Mouse (Mus musculus) stomach, postnatal 0 days (tissue): ENCODE measurements around the gene Tmem201.

Source experiments
- CTCF ChIP-seq: IDR thresholded peaks from 2 replicates; pipeline ENCODE4 v1.5.1; 2016; ENCODE audit warnings: antibody characterized with exemption, low read depth, mild to moderate bottlenecking, moderate library complexity
- EP300 ChIP-seq: optimal IDR thresholded peaks from 2 replicates; pipeline ENCODE3; 2016; ENCODE audit warnings: antibody characterized with exemption

DNA sequence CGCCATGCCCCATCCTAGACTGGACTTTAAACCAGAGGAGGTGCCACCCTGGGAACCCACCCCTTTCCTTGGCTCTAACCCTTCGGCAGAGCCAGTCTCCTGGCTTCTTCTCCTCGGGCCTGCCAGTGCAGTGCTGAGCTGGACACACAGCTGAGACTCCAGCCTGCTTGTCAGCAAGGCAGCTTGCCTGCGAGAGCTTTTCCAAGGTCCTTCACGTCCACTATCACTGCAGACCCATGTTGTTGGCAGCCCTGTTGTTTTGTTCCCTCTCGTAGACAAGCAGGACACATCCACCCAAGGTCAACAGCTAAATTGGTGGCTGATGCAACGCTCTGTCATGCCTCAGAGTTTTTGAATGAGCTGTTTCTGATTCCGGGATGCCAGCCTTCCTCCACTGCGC, 39.3 kb upstream of the Tmem201 start:
- TF ChIP-seq EP300, result no peak
- TF ChIP-seq CTCF, result no peak
